In genomic region chr19:53535421-53535820, GRCm38 (mm10) we compare ENCODE assay signal across 18 mouse cellular contexts. TPM values are rescaled to one million over a fixed set of nuclear protein-coding genes. Genes with fewer than 3 reads are reported as not detected.
DNase-seq lines count a peak whose midpoint lies in the region; ATAC-seq and TF ChIP-seq lines count a peak whose summit lies in the region.
"Had no signal": no experiment of that assay in that cellular context is flagged by ENCODE, and none has a peak within 500 bp of the region (broad histone marks: within the 10 kb centered on the region; RNA-seq: fewer than 3 reads in every experiment).

No protein-coding gene starts in this region.

- no peak overlapping the region for H3K4me3 ChIP-seq in lung, postnatal 0 days (ENCODE audit: low read depth, low read length)
- no peak overlapping the region for H3K4me3 ChIP-seq in left cerebral cortex, adult 2 months
- H3K4me3 ChIP-seq: heart, embryonic 13.5 days; hindbrain, embryonic 12.5 days; limb, embryonic 10.5 days; liver, embryonic 15.5 days; myocyte had no signal

- TF ChIP-seq EP300 in lung, postnatal 0 days (IDR thresholded peaks at IDR 0.05) = no peak

- 0 out of 2 replicates have a peak, but pooled peaks cover 2% of the 10 kb centered on the region for H3K27me3 ChIP-seq in lung, postnatal 0 days (replicated peaks; ENCODE audit: insufficient read depth, low read length)
- H3K27me3 ChIP-seq: heart, embryonic 13.5 days had no signal

- H3K36me3 ChIP-seq in lung, postnatal 0 days (ENCODE audit: insufficient read depth, low read length) = no peaks in the 10 kb centered on the region
- H3K36me3 ChIP-seq: hindbrain, embryonic 12.5 days had no signal

- no peak overlapping the region for H3K9ac ChIP-seq in lung, postnatal 0 days (replicated peaks; ENCODE audit: low read depth)
- H3K9ac ChIP-seq: forebrain, postnatal 0 days; heart, embryonic 13.5 days; hindbrain, embryonic 12.5 days; liver, embryonic 15.5 days had no signal

- H3K4me1 ChIP-seq in lung, postnatal 0 days (ENCODE audit: insufficient read depth, low read depth, low read length) = 0 out of 2 replicates have a peak, but pooled peaks cover 4% of the 10 kb centered on the region

- DNase-seq in adrenal gland, adult 2 months = peak; percentile 36
- DNase-seq in adrenal gland, adult 18-20 months (ENCODE audit: low spot score in 2 of 2) = no peak
- peak; percentile 28 for DNase-seq in lung, postnatal 0 days (ENCODE audit: low spot score)
- DNase-seq in lung, postnatal 14 days = no peak
- DNase-seq in cerebellum, adult 9-11 months = peak; percentile 71
- no peak for DNase-seq in right cerebral cortex, adult 2 months (ENCODE audit: low spot score in 2 of 2)
- DNase-seq in left cerebral cortex, adult 2 months (ENCODE audit: extremely low spot score in 1 of 2, low spot score in 2 of 2) = no peak
- DNase-seq: adrenal gland, adult 8-10 months; forebrain, postnatal 0 days; gastrocnemius, postnatal 25 days; kidney, adult 9 months had no signal

- no peaks in the 10 kb centered on the region for H3K9me3 ChIP-seq in lung, postnatal 0 days (ENCODE audit: low read length)
- H3K9me3 ChIP-seq: heart, embryonic 13.5 days; hindbrain, embryonic 12.5 days; limb, embryonic 10.5 days; liver, embryonic 15.5 days had no signal

- H3K27ac ChIP-seq in lung, postnatal 0 days (ENCODE audit: low read length) = no peak overlapping the region
- H3K27ac ChIP-seq in left cerebral cortex, adult 2 months = no peak overlapping the region
- H3K27ac ChIP-seq: heart, embryonic 13.5 days; hindbrain, embryonic 12.5 days; limb, embryonic 10.5 days; liver, embryonic 15.5 days; stomach, postnatal 0 days had no signal

- no peak for ATAC-seq in lung, postnatal 0 days
- 0 out of 2 replicates have a peak, but pooled peaks have one; percentile 4 for ATAC-seq in megakaryocyte progenitor cell, adult 5-6 weeks (replicated peaks; ENCODE audit: poor library complexity)
- ATAC-seq: forebrain, postnatal 0 days had no signal

- intact Hi-C loops in left cerebral cortex, adult 2 months (cut with DNase I) = no loop called here

- no peak for TF ChIP-seq CTCF in lung, postnatal 0 days (IDR thresholded peaks at IDR 0.05)
- TF ChIP-seq CTCF in left cerebral cortex, adult 2 months (IDR thresholded peaks at IDR 0.05) = no peak

- H3K4me2 ChIP-seq in lung, postnatal 0 days (replicated peaks; ENCODE audit: low read depth, low read length) = no peak overlapping the region
- H3K4me2 ChIP-seq: heart, embryonic 13.5 days; hindbrain, embryonic 12.5 days; liver, embryonic 15.5 days had no signal

- WGBS in lung, postnatal 0 days = 59% methylated on average over 6 of the region's 6 CpGs

RNA-seq across cellular contexts. Expression of gene Dusp5, which starts 6.5 kb away (rescaled TPM):
- 10 to 100 TPM in 1 of 2 experiments, 1 to 10 TPM in 1; 8.8 to 15.3 TPM for total RNA-seq in adrenal gland, adult 2 months (2021)
- 4.5 and 6.5 TPM in 2 replicates for polyA plus RNA-seq in adrenal gland, adult 2 months (2012; rRNA removed)
- 10 to 100 TPM in 1 of 2 experiments, 1 to 10 TPM in 1; 6.5 to 13.6 TPM for total RNA-seq in adrenal gland, adult 18-20 months (2021)
- 10.6 and 10.9 TPM in 2 replicates for polyA plus RNA-seq in lung, postnatal 0 days (2015; fragmentation: Nextera tagmentation; extraction: Ambion mirVana)
- 6.8 and 7.1 TPM in 2 replicates for total RNA-seq in megakaryocyte progenitor cell, adult 5-6 weeks (2015)
- 3.4 and 6.0 TPM in 2 replicates for total RNA-seq in megakaryocyte progenitor cell, adult 5-6 weeks (2017)
- total RNA-seq in left cerebral cortex, adult 2 months (2021) = 10 to 100 TPM; 16.7 to 26.9 TPM

RNA-seq across cellular contexts. Expression of gene Nutf2-ps1, which starts 53.4 kb away (rescaled TPM):
- total RNA-seq in adrenal gland, adult 2 months (2021) = 10 to 100 TPM; 72.7 to 98.1 TPM
- polyA plus RNA-seq in adrenal gland, adult 2 months (2012; rRNA removed) = 72.0 and 89.9 TPM in 2 replicates
- total RNA-seq in adrenal gland, adult 18-20 months (2021) = 10 to 100 TPM; 63.0 to 71.1 TPM
- polyA plus RNA-seq in lung, postnatal 0 days (2015; fragmentation: Nextera tagmentation; extraction: Ambion mirVana) = 121 and 134 TPM in 2 replicates
- total RNA-seq in megakaryocyte progenitor cell, adult 5-6 weeks (2015) = 60.9 and 62.8 TPM in 2 replicates
- 141 and 174 TPM in 2 replicates for total RNA-seq in megakaryocyte progenitor cell, adult 5-6 weeks (2017)
- total RNA-seq in left cerebral cortex, adult 2 months (2021) = 10 to 100 TPM; 45.3 to 50.5 TPM

Comparison
In these comparisons a context has a peak if more than half of its experiments do, and no peak if none do; other contexts are left out.
1. DNase-seq: peak in adrenal gland, adult 2 months (single experiment), lung, postnatal 0 days (single experiment) and cerebellum, adult 9-11 months (single experiment); none in adrenal gland, adult 18-20 months (0 of 2), lung, postnatal 14 days (single experiment), right cerebral cortex, adult 2 months (0 of 2) and left cerebral cortex, adult 2 months (0 of 2).